Mouse (Mus musculus) liver, postnatal 0 days (tissue): ENCODE measurements around the gene Gm973. TPM values are rescaled to one million over a fixed set of nuclear protein-coding genes. Genes with fewer than 3 reads are reported as not detected.

ENCODE experiments used
- ATAC-seq: fragments of 200-750 bp; cut with Nextera tagmentation; 2 replicates; pipeline ENCODE4 v1.8.0; 2017; ENCODE audit warnings: mild to moderate bottlenecking, moderate library complexity
- DNase-seq: peaks from one replicate; pipeline ENCODE4 v3.0.0-alpha.2; 2016
- H3K27ac ChIP-seq: fragments of 300-500 bp; sonication (generic); 2 replicates; pipeline ENCODE4 v1.5.1; 2014; ENCODE audit warnings: antibody characterized with exemption, moderate library complexity, mild to moderate bottlenecking, low read depth
- H3K27me3 ChIP-seq: fragments of 300-500 bp; sonication (generic); 2 replicates; pipeline ENCODE4 v1.6.1; 2014; ENCODE audit warnings: low read length, control low read depth, mixed read lengths; ENCODE audit not compliant: insufficient read depth
- H3K36me3 ChIP-seq: fragments of 300-500 bp; sonication (generic); replicated peaks from 2 replicates; pipeline ENCODE4 v1.6.1; 2014; ENCODE audit warnings: mild to moderate bottlenecking, control low read depth, low read length, moderate library complexity, mixed read lengths; ENCODE audit not compliant: insufficient read depth
- H3K4me1 ChIP-seq: fragments of 300-500 bp; sonication (generic); 2 replicates; pipeline ENCODE4 v1.6.1; 2014; ENCODE audit warnings: antibody characterized with exemption, mild to moderate bottlenecking, control low read depth; ENCODE audit not compliant: insufficient read depth
- H3K4me2 ChIP-seq: fragments of 300-500 bp; sonication (generic); 2 replicates; pipeline ENCODE4 v1.6.1; 2014; ENCODE audit warnings: low read depth, mild to moderate bottlenecking, low read length, moderate library complexity, mixed read lengths
- H3K4me3 ChIP-seq: fragments of 300-500 bp; sonication (generic); 2 replicates; pipeline ENCODE4 v1.5.1; 2014; ENCODE audit warnings: low read depth, low read length
- H3K9ac ChIP-seq: fragments of 300-500 bp; sonication (generic); replicated peaks from 2 replicates; pipeline ENCODE4 v1.6.1; 2014; ENCODE audit warnings: mild to moderate bottlenecking, moderate library complexity
- H3K9me3 ChIP-seq: fragments of 300-500 bp; sonication (generic); 2 replicates; pipeline ENCODE4 v1.6.1; 2016; ENCODE audit warnings: mild to moderate bottlenecking, control low read depth, low read length, mixed read lengths
- CTCF ChIP-seq: sonication (generic); IDR thresholded peaks from 2 replicates; pipeline ENCODE4 v1.5.1; 2016; ENCODE audit warnings: antibody characterized with exemption, low read depth
- EP300 ChIP-seq: IDR thresholded peaks from 2 replicates; pipeline ENCODE4 v1.6.1; 2016; ENCODE audit warnings: antibody characterized with exemption, low read depth, mild to moderate bottlenecking
- WGBS: fragments of 180-500 bp; shearing (Covaris S2); extraction: QIAGEN DNeasy Blood & Tissue Kit; methylation state at CpG from one replicate; pipeline ENCODE4 v1.1.7; 2014; ENCODE audit not compliant: insufficient replicate concordance; 5-methylcytosine and 5-hydroxymethylcytosine counted together
- polyA plus RNA-seq: library from polyadenylated mRNA; unstranded; fragments of >200 nt; fragmentation: Nextera tagmentation; extraction: Ambion mirVana; gene quantifications from 2 replicates; pipeline ENCODE4 v1.2.1, GENCODE M21; 2015

The Gm973 gene
- polyA plus RNA-seq, 1 experiment from 2014 or later: not detected

GRCm38 (mm10) chr1:59522456-59522855, 6.4 kb downstream of the Gm973 start:
- WGBS: 86% methylated on average over 1 of the region's 1 CpGs
- no peak overlapping the region for H3K9ac ChIP-seq
- H3K27ac ChIP-seq: no peak overlapping the region
- H3K4me3 ChIP-seq: no peak overlapping the region
- no peaks in the 10 kb centered on the region for H3K4me1 ChIP-seq
- DNase-seq: no peak
- ATAC-seq: no peak
- no peaks in the 10 kb centered on the region for H3K9me3 ChIP-seq
- TF ChIP-seq CTCF: no peak
- no peak for TF ChIP-seq EP300
- H3K4me2 ChIP-seq: no peak overlapping the region
- no peaks in the 10 kb centered on the region for H3K27me3 ChIP-seq
- no peaks in the 10 kb centered on the region for H3K36me3 ChIP-seq

GRCm38 (mm10) chr1:59523378-59523958, 7.4 kb downstream of the Gm973 start:
- 66% methylated on average over 5 of the region's 5 CpGs for WGBS
- Histone ChIP-seq H3K9me3 (no peaks in the 10 kb centered on the region), H3K27ac (no peak overlapping the region), H3K27me3 (no peaks in the 10 kb centered on the region), H3K4me1 (no peaks in the 10 kb centered on the region), H3K4me3 (no peak overlapping the region), H3K36me3 (no peaks in the 10 kb centered on the region), H3K4me2 (no peak overlapping the region), H3K9ac (no peak overlapping the region)
- ATAC-seq (no peak), DNase-seq (no peak)
- TF ChIP-seq EP300: no peak
- TF ChIP-seq CTCF: peak; percentile 29

- TF ChIP-seq CTCF: no peak
- no peak for TF ChIP-seq EP300
- DNase-seq: no peak
- no peaks in the 10 kb centered on the region for H3K36me3 ChIP-seq
- no peak overlapping the region for H3K27ac ChIP-seq
- H3K27me3 ChIP-seq: no peaks in the 10 kb centered on the region
- no peaks in the 10 kb centered on the region for H3K4me1 ChIP-seq
- H3K9me3 ChIP-seq: no peaks in the 10 kb centered on the region
- no peak overlapping the region for H3K4me3 ChIP-seq
- WGBS: 73% methylated on average over 2 of the region's 2 CpGs
- no peak overlapping the region for H3K9ac ChIP-seq
- H3K4me2 ChIP-seq: no peak overlapping the region
- no peak for ATAC-seq
Observed at GRCm38 (mm10) chr1:59524071-59524470, 8.0 kb downstream of the Gm973 start.

- Histone ChIP-seq H3K9ac (no peak overlapping the region), H3K9me3 (no peaks in the 10 kb centered on the region), H3K4me2 (no peak overlapping the region), H3K27me3 (no peaks in the 10 kb centered on the region), H3K27ac (no peak overlapping the region), H3K4me3 (no peak overlapping the region), H3K4me1 (no peaks in the 10 kb centered on the region), H3K36me3 (no peaks in the 10 kb centered on the region)
- ATAC-seq (no peak), DNase-seq (no peak)
- 68% methylated on average over 3 of the region's 3 CpGs for WGBS
- no peak for TF ChIP-seq EP300
- no peak for TF ChIP-seq CTCF
Observed at GRCm38 (mm10) chr1:59524759-59525158, 8.7 kb downstream of the Gm973 start.

- H3K4me2 ChIP-seq: no peak overlapping the region
- no peak overlapping the region for H3K27ac ChIP-seq
- TF ChIP-seq CTCF (no peak), EP300 (no peak)
- no peaks in the 10 kb centered on the region for H3K36me3 ChIP-seq
- WGBS: 71% methylated on average over 6 of the region's 6 CpGs
- ATAC-seq: no peak
- no peak overlapping the region for H3K9ac ChIP-seq
- H3K9me3 ChIP-seq: no peaks in the 10 kb centered on the region
- DNase-seq: no peak
- no peaks in the 10 kb centered on the region for H3K27me3 ChIP-seq
- H3K4me3 ChIP-seq: no peak overlapping the region
- no peaks in the 10 kb centered on the region for H3K4me1 ChIP-seq
Observed at GRCm38 (mm10) chr1:59527219-59527618, 11.2 kb downstream of the Gm973 start.

- H3K27ac ChIP-seq: no peak overlapping the region
- TF ChIP-seq EP300 (no peak), CTCF (no peak)
- no peaks in the 10 kb centered on the region for H3K4me1 ChIP-seq
- no peak overlapping the region for H3K4me2 ChIP-seq
- H3K27me3 ChIP-seq: no peaks in the 10 kb centered on the region
- no peak overlapping the region for H3K9ac ChIP-seq
- WGBS: 41% methylated on average over 5 of the region's 5 CpGs
- H3K4me3 ChIP-seq: no peak overlapping the region
- H3K9me3 ChIP-seq: no peaks in the 10 kb centered on the region
- DNase-seq (no peak), ATAC-seq (no peak)
- no peaks in the 10 kb centered on the region for H3K36me3 ChIP-seq
Observed at GRCm38 (mm10) chr1:59534976-59535810, 19.1 kb downstream of the Gm973 start.
